Mouse (Mus musculus): ENCODE measurements around the gene Trappc4.

DNA sequence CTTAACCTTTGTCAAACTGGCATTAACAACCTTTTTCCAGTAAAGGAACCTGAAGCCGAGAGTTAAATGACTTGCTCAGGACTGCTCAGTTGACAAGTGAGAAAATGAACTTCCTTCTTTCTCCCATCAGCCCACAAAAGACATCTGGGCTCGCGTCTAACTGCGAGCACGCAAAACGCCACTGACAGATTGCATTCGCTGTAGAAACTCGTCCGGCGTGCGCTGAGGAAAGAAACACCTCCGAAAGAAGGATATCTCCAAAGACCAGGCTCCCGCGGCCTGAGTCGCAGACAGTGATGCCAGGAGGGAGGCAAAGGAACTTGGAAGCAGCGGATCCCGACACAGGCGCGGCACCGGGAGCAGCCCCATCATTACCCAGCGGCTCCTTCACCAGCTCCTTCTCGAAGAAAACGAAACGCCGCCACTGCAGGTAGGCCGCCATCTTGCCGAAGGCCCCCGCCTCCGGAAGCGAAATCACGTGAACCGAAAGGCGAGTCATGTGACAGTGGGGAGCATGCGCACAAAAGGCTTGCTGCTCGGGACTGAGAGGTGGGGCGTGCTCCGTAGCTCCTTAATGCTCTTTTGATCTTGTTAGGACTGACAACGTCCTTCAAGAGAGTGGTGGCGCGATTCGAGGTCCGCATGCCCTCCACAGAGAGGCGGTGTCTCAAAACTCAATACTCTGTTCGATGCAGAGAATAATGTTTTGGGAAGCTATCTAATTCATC lies 46.0 kb downstream of the Trappc4 start, which contains the start of gene Vps11:
- TF ChIP-seq CHD2 (IDR thresholded peaks at IDR 0.05; ENCODE audit: low read depth, low read length) (no peak), HCFC1 (IDR thresholded peaks at IDR 0.05; ENCODE audit: borderline replicate concordance, insufficient read depth, low read length) (peak; percentile 84), MAFK (IDR thresholded peaks at IDR 0.05; ENCODE audit: insufficient read depth, low read depth, low read length) (no peak), ZC3H11A (IDR thresholded peaks at IDR 0.05; ENCODE audit: borderline replicate concordance, low read depth, low read length) (no peak)

All from ES-E14 (cell line).